Mouse (Mus musculus) embryonic facial prominence, embryonic 12.5 days (tissue): ENCODE data around the gene Ptpn3. TPM values are rescaled to one million over a fixed set of nuclear protein-coding genes. Genes with fewer than 3 reads are reported as not detected.

Source experiments
- ATAC-seq: fragments of 200-750 bp; cut with Nextera tagmentation; 2 replicates; pipeline ENCODE4 v1.8.0; 2017; ENCODE audit not compliant: insufficient number of reproducible peaks, insufficient read depth, low FRiP score, low TSS enrichment
- H3K27ac ChIP-seq: fragments of 300-500 bp; sonication (generic); 2 replicates; pipeline ENCODE4 v1.5.1; 2016; ENCODE audit warnings: mild to moderate bottlenecking
- H3K27me3 ChIP-seq: fragments of 300-500 bp; sonication (generic); 2 replicates; pipeline ENCODE4 v1.6.1; 2016; ENCODE audit warnings: mild to moderate bottlenecking, moderate library complexity
- H3K36me3 ChIP-seq: fragments of 300-500 bp; sonication (generic); 2 replicates; pipeline ENCODE4 v1.6.1; 2016; ENCODE audit warnings: mild to moderate bottlenecking
- H3K4me1 ChIP-seq: fragments of 300-500 bp; sonication (generic); 2 replicates; pipeline ENCODE4 v1.6.1; 2016
- H3K4me2 ChIP-seq: fragments of 300-500 bp; sonication (generic); replicated peaks from 2 replicates; pipeline ENCODE4 v1.6.1; 2016; ENCODE audit warnings: mild to moderate bottlenecking, moderate library complexity
- H3K4me3 ChIP-seq: fragments of 300-500 bp; sonication (generic); 2 replicates; pipeline ENCODE4 v1.5.1; 2016; ENCODE audit warnings: mild to moderate bottlenecking
- H3K9ac ChIP-seq: fragments of 300-500 bp; sonication (generic); 2 replicates; pipeline ENCODE4 v1.6.1; 2016; ENCODE audit warnings: mild to moderate bottlenecking, moderate library complexity
- H3K9me3 ChIP-seq: fragments of 300-500 bp; sonication (generic); 2 replicates; pipeline ENCODE4 v1.6.1; 2016; ENCODE audit warnings: mild to moderate bottlenecking, moderate library complexity
- WGBS: fragments of 180-500 bp; shearing (Covaris S2); methylation state at CpG from one replicate; pipeline ENCODE4 v1.1.7; 2016; 5-methylcytosine and 5-hydroxymethylcytosine counted together
- polyA plus RNA-seq: library from polyadenylated mRNA; unstranded; fragments of >200 nt; fragmentation: Nextera tagmentation; extraction: Ambion mirVana; gene quantifications from 2 replicates; pipeline ENCODE4 v1.2.1, GENCODE M21; 2016

Ptpn3 gene
- polyA plus RNA-seq = 3.7 and 6.4 TPM in 2 replicates

GRCm38 (mm10) chr4:57301410-57302313 is at the start of gene Ptpn3:
Gene Ptpn3, minus strand, starts transcription at chr4:57301837.
- no peaks in the 10 kb centered on the region for H3K36me3 ChIP-seq
- H3K27me3 ChIP-seq = peaks cover 31% of the 10 kb centered on the region
- H3K27ac ChIP-seq = peak within 1 kb of the TSS; percentile 55
- no peaks in the 10 kb centered on the region for H3K9me3 ChIP-seq
- peaks cover 16% of the 10 kb centered on the region; the same call in 1 of the 2 replicates for H3K4me1 ChIP-seq
- peak within 1 kb of the TSS; percentile 97 for H3K4me2 ChIP-seq
- under 1% methylated on average over 42 of the region's 42 CpGs for WGBS
- H3K4me3 ChIP-seq = peak within 1 kb of the TSS; percentile 87
- H3K9ac ChIP-seq = no peak within 1 kb of the TSS
- peak; percentile 86 for ATAC-seq

- H3K9ac ChIP-seq = no peak overlapping the region
- no peaks in the 10 kb centered on the region for H3K36me3 ChIP-seq
- ATAC-seq = no peak
- H3K4me3 ChIP-seq = no peak overlapping the region
- H3K4me2 ChIP-seq = no peak overlapping the region
- WGBS = 95% methylated on average over 2 of the region's 2 CpGs
- no peaks in the 10 kb centered on the region for H3K27me3 ChIP-seq
- no peaks in the 10 kb centered on the region for H3K4me1 ChIP-seq
- no peaks in the 10 kb centered on the region for H3K9me3 ChIP-seq
- H3K27ac ChIP-seq = no peak overlapping the region
Observed at GRCm38 (mm10) chr4:57350541-57350940, 48.9 kb upstream of the Ptpn3 start.

GRCm38 (mm10) chr4:57343996-57344395 is 42.4 kb upstream of the Ptpn3 start:
- no peak overlapping the region for H3K27ac ChIP-seq
- H3K9ac ChIP-seq = no peak overlapping the region
- 95% methylated on average over 7 of the region's 7 CpGs for WGBS
- H3K36me3 ChIP-seq = no peaks in the 10 kb centered on the region
- H3K4me3 ChIP-seq = no peak overlapping the region
- no peaks in the 10 kb centered on the region for H3K27me3 ChIP-seq
- H3K4me2 ChIP-seq = no peak overlapping the region
- H3K9me3 ChIP-seq = no peaks in the 10 kb centered on the region
- ATAC-seq = no peak
- no peaks in the 10 kb centered on the region for H3K4me1 ChIP-seq

- Histone ChIP-seq H3K27ac (peak overlapping the region; percentile 80), H3K9ac (no peak overlapping the region), H3K4me1 (no peaks in the 10 kb centered on the region), H3K9me3 (no peaks in the 10 kb centered on the region), H3K27me3 (no peaks in the 10 kb centered on the region), H3K4me3 (no peak overlapping the region), H3K36me3 (no peaks in the 10 kb centered on the region), H3K4me2 (no peak overlapping the region)
- WGBS = 78% methylated on average over 17 of the region's 17 CpGs
- 0 out of 2 replicates have a peak, but pooled peaks have one; percentile 10 for ATAC-seq
Observed at GRCm38 (mm10) chr4:57338923-57339322, 37.3 kb upstream of the Ptpn3 start.

GRCm38 (mm10) chr4:57338061-57338460 is 36.4 kb upstream of the Ptpn3 start:
- Histone ChIP-seq H3K27me3 (no peaks in the 10 kb centered on the region), H3K36me3 (no peaks in the 10 kb centered on the region), H3K4me2 (no peak overlapping the region), H3K4me3 (no peak overlapping the region), H3K9ac (no peak overlapping the region), H3K27ac (peak overlapping the region; percentile 80), H3K9me3 (no peaks in the 10 kb centered on the region), H3K4me1 (no peaks in the 10 kb centered on the region)
- 70% methylated on average over 9 of the region's 9 CpGs for WGBS
- peak; percentile 74 for ATAC-seq

GRCm38 (mm10) chr4:57335000-57335666 is 33.5 kb upstream of the Ptpn3 start:
- no peaks in the 10 kb centered on the region for H3K4me1 ChIP-seq
- H3K27me3 ChIP-seq = no peaks in the 10 kb centered on the region
- H3K9me3 ChIP-seq = no peaks in the 10 kb centered on the region
- H3K9ac ChIP-seq = no peak overlapping the region
- H3K4me2 ChIP-seq = no peak overlapping the region
- H3K4me3 ChIP-seq = no peak overlapping the region
- H3K27ac ChIP-seq = no peak overlapping the region
- H3K36me3 ChIP-seq = no peaks in the 10 kb centered on the region
- no peak for ATAC-seq
- WGBS = 74% methylated on average over 9 of the region's 9 CpGs

- H3K9ac ChIP-seq = no peak overlapping the region
- H3K4me2 ChIP-seq = no peak overlapping the region
- ATAC-seq = no peak
- no peaks in the 10 kb centered on the region for H3K9me3 ChIP-seq
- no peaks in the 10 kb centered on the region for H3K4me1 ChIP-seq
- 90% methylated on average over 12 of the region's 12 CpGs for WGBS
- no peak overlapping the region for H3K27ac ChIP-seq
- no peak overlapping the region for H3K4me3 ChIP-seq
- no peaks in the 10 kb centered on the region for H3K27me3 ChIP-seq
- no peaks in the 10 kb centered on the region for H3K36me3 ChIP-seq
Observed at GRCm38 (mm10) chr4:57333926-57334548, 32.4 kb upstream of the Ptpn3 start.

- H3K36me3 ChIP-seq = no peaks in the 10 kb centered on the region
- no peak overlapping the region for H3K4me2 ChIP-seq
- H3K4me3 ChIP-seq = no peak overlapping the region
- no peaks in the 10 kb centered on the region for H3K4me1 ChIP-seq
- no peak overlapping the region for H3K9ac ChIP-seq
- H3K27ac ChIP-seq = no peak overlapping the region
- H3K9me3 ChIP-seq = no peaks in the 10 kb centered on the region
- H3K27me3 ChIP-seq = no peaks in the 10 kb centered on the region
- WGBS = 82% methylated on average over 3 of the region's 3 CpGs
- no peak for ATAC-seq
Observed at GRCm38 (mm10) chr4:57332511-57332910, 30.9 kb upstream of the Ptpn3 start.

GRCm38 (mm10) chr4:57320606-57321327 is 19.1 kb upstream of the Ptpn3 start:
- Histone ChIP-seq H3K27ac (no peak overlapping the region), H3K27me3 (0 out of 2 replicates have a peak, but pooled peaks cover 5% of the 10 kb centered on the region), H3K9ac (no peak overlapping the region), H3K4me1 (peaks cover 10% of the 10 kb centered on the region; the same call in 1 of the 2 replicates), H3K4me3 (no peak overlapping the region), H3K9me3 (no peaks in the 10 kb centered on the region), H3K4me2 (no peak overlapping the region), H3K36me3 (no peaks in the 10 kb centered on the region)
- no peak for ATAC-seq
- WGBS = 40% methylated on average over 23 of the region's 23 CpGs

GRCm38 (mm10) chr4:57318525-57319212 is 17.0 kb upstream of the Ptpn3 start:
- no peaks in the 10 kb centered on the region for H3K9me3 ChIP-seq
- H3K36me3 ChIP-seq = no peaks in the 10 kb centered on the region
- no peak overlapping the region for H3K9ac ChIP-seq
- WGBS = 35% methylated on average over 10 of the region's 10 CpGs
- H3K27me3 ChIP-seq = 0 out of 2 replicates have a peak, but pooled peaks cover 5% of the 10 kb centered on the region
- H3K4me3 ChIP-seq = no peak overlapping the region
- no peak for ATAC-seq
- H3K27ac ChIP-seq = no peak overlapping the region
- peaks cover 10% of the 10 kb centered on the region; the same call in 1 of the 2 replicates for H3K4me1 ChIP-seq
- H3K4me2 ChIP-seq = no peak overlapping the region
